Mouse (Mus musculus) adrenal gland, postnatal 14 days (tissue): ENCODE results near the gene Me1. TPM values are rescaled to one million over a fixed set of nuclear protein-coding genes. Genes with fewer than 3 reads are reported as not detected.

ENCODE experiments used
- DNase-seq: peaks from one replicate; pipeline ENCODE4 v3.0.0; 2021; ENCODE audit warnings: mixed read lengths
- total RNA-seq: library from RNA; stranded (reverse); gene quantifications from 2 replicates; pipeline ENCODE4 v1.2.3, GENCODE M21; 2021

Gene Me1
- total RNA-seq, 1 experiment from 2014 or later = 576 TPM

- DNase-seq = no peak
Measured at GRCm38 (mm10) chr9:86658347-86658746, 37.4 kb downstream of the Me1 start.

DNA sequence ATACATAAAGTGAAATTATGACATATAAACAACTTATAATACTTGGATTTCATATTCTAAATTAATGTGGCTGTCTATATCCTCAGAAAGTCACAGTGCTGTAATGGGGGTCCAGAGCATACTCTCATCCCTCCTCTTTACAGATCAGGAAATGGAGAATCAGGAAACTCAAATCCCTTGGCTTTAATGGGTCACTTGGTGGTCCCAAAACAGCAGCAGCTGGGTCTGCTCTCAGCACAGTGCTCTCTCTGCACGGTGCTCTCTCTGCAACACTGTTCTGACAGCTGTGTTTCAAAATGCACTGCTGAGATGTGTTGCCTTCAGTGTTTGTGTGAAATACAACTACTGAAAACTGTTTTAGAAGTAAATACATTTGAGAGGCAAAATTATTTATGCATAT lies 43.6 kb downstream of the Me1 start:
- DNase-seq = no peak

DNA sequence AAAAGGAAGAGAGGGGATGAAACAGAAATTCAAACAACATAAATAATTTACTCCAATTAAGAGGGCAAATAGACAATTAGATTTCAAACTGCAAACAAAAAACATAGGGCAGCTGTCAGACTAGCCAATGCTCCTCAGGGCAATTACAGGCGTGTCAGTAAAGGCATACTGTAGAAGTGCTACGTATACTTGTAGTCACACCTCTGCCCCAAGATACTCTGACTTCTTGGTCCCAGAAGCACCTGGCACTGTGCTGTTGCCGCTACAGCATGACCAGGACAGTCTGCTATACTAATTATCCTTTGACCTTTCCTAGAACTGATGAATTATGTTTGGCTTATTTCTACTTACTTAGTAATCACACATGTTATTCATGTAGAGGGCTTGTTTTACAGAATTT lies 44.5 kb downstream of the Me1 start:
- DNase-seq = no peak

GRCm38 (mm10) chr9:86650822-86651221 lies 44.9 kb downstream of the Me1 start:
- no peak for DNase-seq

DNA sequence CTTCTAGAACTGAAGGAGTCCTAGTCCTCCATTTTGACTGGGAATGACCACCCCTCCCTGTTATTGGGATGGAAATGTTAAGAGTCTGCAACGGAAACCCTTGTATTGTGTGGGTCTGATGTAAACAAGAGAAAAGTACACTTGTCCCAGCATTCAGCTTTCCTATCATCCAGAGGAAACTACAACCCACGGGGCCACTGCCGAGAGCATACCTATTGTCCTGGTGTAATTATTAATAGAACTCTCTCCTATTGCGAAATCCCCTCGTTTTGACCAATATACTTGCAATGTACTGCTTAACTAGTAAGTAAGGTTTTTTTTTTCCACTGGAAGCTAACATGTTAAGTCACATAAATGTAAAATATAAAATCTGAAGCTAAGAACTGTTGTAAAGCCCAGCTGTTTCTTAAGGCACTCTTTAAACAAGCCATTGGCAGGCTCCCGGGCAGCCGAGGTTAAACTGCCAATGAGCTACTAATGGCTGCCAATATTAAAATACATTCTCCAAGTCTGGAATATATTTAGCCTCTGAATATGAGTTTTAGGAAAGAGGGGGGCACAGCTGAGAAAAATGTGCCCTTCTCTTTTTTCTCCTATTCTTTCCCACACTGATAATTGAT lies 47.7 kb downstream of the Me1 start:
- no peak for DNase-seq

- DNase-seq = peak; percentile 32
Measured at GRCm38 (mm10) chr9:86646807-86647206, 48.9 kb downstream of the Me1 start.

DNA sequence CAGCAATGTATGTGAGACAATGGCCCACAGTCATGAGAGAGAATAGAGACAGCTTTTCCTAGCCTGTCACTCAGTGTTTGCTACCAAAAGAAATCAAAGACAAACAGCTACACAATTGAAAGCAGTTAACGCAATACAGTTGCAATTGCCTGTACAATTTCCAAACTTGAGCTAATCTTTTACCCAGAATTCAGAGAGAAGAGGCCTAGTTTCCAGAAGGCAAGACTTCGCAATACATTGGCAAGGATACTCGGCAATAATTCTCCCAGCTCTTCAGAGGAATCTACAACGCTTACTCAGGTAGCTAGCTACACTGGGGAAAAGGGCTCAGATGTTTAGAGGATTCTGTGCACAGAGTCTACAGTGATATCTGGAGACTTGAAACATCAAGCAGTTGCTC lies 52.3 kb downstream of the Me1 start:
- peak; percentile 17 for DNase-seq

DNA sequence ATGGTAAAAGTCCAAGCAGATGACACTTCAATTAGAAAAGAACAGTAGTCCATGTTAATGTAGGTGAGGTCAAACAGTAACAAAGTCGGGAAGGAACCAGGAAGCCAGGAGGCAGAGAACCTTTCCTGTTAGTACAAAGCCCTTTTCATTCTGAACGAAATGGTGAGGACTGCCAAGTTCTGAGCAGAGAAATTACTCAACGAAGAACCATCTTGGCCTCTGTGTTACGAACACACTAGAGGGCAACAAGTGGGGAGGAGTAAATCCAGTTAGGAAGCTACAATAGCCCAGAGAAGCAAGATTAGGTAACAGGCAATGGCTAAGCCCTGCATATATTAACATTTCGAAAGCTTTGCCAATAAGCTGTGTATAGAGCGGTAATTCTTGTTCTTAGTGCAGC lies 57.0 kb downstream of the Me1 start:
- DNase-seq = peak; percentile 22

DNA sequence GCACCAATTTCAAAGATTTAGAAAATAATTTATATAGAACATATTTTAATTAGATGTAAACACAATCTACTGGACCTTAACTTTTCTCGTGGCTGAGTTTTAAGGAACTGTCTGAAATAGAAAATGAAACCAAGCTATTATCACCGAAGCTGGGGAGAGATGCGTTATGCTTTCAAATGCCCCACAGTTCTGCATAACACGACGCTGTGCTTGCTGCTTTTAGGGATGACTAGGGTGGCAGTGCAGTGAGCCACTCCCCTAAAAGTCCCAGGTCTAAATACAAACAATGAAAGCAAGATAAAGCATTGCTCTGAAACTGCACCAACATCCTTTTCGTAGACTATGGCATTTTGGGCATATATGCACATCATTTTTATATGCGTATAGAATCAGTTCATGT lies 64.6 kb downstream of the Me1 start:
- no peak for DNase-seq

- DNase-seq = no peak
Measured at GRCm38 (mm10) chr9:86630352-86630931, 65.3 kb downstream of the Me1 start.

- no peak for DNase-seq
Measured at GRCm38 (mm10) chr9:86629379-86629778, 66.4 kb downstream of the Me1 start.

GRCm38 (mm10) chr9:86627745-86628496 lies 67.8 kb downstream of the Me1 start:
- no peak for DNase-seq

DNA sequence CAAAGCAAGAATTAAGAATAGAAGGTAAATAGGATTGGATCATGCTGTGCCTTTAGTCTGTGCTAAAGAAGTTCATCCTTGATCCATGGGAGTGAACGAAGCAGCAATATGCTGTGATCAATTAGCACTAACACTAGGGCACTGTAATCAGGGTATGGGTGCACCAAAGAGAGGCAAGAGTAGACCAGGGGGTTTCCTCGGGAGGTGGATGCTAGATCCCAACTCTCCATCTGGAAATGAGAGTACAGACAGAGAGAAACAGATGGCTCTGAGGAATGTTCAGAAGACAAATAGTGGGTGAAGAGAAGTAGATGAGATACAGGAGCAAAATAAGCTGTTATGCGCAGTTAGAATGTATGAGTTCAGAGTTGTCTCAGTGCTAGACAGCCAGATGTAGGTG lies 68.8 kb downstream of the Me1 start:
- DNase-seq = no peak

- DNase-seq = no peak
Measured at GRCm38 (mm10) chr9:86624781-86625180, 71.0 kb downstream of the Me1 start.

DNA sequence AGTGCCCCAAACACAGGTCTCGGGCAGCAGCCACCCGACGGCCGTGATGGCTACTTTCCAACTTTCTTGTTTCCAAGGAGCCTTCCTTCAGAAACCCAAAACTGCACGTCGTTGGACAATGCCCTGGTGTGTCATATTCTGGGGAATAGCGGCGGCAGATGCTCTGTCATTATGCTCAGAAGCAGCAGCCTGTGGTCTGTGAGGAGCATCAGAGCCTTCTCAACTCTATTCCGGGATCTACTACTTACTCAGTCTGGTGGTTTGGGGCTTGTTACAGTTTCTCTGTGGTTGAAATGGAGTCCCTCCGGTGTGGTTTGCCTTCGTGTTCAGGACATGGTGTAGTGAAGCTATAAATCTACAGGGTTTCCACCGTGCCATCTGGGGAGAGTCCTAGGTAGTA lies 71.7 kb downstream of the Me1 start:
- no peak for DNase-seq

GRCm38 (mm10) chr9:86622062-86622461 lies 73.7 kb downstream of the Me1 start:
- DNase-seq = no peak

- no peak for DNase-seq
Measured at GRCm38 (mm10) chr9:86619341-86620139, 76.2 kb downstream of the Me1 start.

DNA sequence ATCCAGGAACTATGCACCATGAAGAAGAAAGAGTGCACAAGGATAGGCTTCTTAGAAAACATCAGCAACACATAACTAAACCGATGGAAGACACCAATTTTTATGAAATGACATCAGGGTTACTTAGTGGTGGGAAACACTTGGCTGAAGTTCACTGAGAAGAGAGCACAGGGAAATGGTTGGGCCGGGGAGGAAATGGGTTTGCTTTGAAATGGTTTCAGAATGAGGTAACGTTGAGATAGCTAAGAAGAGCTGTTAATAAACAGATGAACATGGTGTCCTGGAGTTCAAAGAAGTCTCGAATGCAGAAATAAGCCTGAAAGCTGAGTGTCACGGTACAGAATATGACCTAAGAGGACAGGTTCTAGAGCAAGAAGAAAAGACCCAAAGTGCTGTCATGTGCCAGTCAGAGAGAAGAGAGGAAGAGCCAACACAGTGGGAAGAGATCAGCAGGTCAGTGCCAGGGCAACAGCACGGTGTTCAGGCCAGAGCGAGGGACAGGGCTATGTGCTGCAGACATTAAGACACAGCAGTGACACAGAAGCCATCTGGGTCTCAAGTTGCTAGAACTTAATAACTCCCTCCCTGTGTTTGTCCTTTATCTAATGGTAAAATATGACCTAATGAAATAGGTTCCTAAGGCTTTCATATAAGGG lies 77.8 kb downstream of the Me1 start:
- DNase-seq = no peak

GRCm38 (mm10) chr9:86615765-86616164 lies 80.0 kb downstream of the Me1 start:
- DNase-seq = no peak

- no peak for DNase-seq
Measured at GRCm38 (mm10) chr9:86612091-86612490, 83.7 kb downstream of the Me1 start.

DNA sequence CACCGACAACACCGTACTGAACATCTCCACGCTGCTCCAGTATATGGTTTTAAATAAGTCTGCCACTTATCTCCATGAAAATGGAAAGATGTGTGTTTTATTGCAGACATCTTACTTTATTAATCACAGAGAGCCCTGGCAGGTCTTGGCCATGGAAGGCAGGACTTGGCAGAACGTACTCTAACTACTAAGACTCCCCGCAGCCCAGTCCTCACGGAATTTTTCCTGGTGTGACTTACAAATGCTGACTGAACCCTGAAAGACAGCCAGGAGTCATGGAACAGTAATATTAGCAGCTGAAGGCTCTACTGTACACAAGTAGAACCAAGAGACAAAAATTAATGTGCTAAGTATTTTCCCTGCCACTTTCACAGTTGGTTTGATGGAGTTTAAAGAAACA lies 90.0 kb downstream of the Me1 start:
- DNase-seq = no peak

GRCm38 (mm10) chr9:86599723-86600303 lies 95.9 kb downstream of the Me1 start:
- no peak for DNase-seq
